In the genomic region with DNA sequence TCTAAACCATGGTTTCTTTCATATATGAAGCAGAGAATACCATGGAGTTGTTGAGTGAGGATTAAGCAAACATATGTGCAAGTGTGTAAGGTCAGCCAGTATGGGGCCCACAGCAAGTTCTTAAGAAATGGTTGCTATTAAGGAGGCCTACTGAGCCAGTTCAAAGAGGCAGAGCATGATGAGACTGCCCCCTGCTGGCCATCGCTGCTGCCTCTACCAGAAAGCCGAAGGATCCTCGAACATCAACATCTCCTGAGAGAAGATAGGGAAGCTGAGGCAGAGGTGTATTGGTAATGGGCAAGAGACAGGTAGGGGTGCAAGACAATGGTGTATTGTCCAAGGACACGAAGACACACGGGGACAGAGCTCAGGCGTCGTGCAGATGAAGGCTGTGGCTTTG, we compare ENCODE assay signal across 9 mouse cellular contexts. TPM values are rescaled to one million over a fixed set of nuclear protein-coding genes. Genes with fewer than 3 reads are reported as not detected.
DNase-seq lines count a peak whose midpoint lies in the region; ATAC-seq and TF ChIP-seq lines count a peak whose summit lies in the region.
"Had no signal": no experiment of that assay in that cellular context is flagged by ENCODE, and none has a peak within 500 bp of the region (broad histone marks: within the 10 kb centered on the region; RNA-seq: fewer than 3 reads in every experiment).

No protein-coding gene starts in this region.

- no peaks in the 10 kb centered on the region; the same call in 1 of the 2 replicates for H3K4me1 ChIP-seq in hindbrain, embryonic 11.5 days (replicated peaks; ENCODE audit: control insufficient read depth, insufficient read depth, low read length)
- peaks cover 16% of the 10 kb centered on the region; the same call in 1 of the 2 replicates for H3K4me1 ChIP-seq in hindbrain, embryonic 12.5 days
- H3K4me1 ChIP-seq in olfactory bulb, adult 2 months (ENCODE audit: control insufficient read depth, insufficient read depth, low read length): peaks cover 6% of the 10 kb centered on the region; the same call in 1 of the 2 replicates
- H3K4me1 ChIP-seq: limb, embryonic 15.5 days had no signal

- peak; percentile 77 for DNase-seq in hindbrain, embryonic 11.5 days (ENCODE audit: low spot score)
- peak; percentile 59 for DNase-seq in ES-CJ7 (ENCODE audit: low read depth, low spot score)
- DNase-seq in cerebellum, adult 18-20 months: peak; percentile 62 to 77
- DNase-seq in frontal cortex, postnatal 25 days (ENCODE audit: low spot score in 2 of 2): peak; percentile 50 to 57
- DNase-seq in left cerebral cortex, adult 11 months (ENCODE audit: low spot score): peak; percentile 30

- no peak overlapping the region for H3K27ac ChIP-seq in hindbrain, embryonic 11.5 days (ENCODE audit: low read depth, low read length)
- H3K27ac ChIP-seq in hindbrain, embryonic 12.5 days: no peak overlapping the region
- H3K27ac ChIP-seq in olfactory bulb, adult 2 months (ENCODE audit: insufficient read depth, low read depth, low read length): no peak overlapping the region
- H3K27ac ChIP-seq: limb, embryonic 15.5 days had no signal

- H3K9me3 ChIP-seq in hindbrain, embryonic 11.5 days (ENCODE audit: control insufficient read depth, low read length): no peaks in the 10 kb centered on the region
- no peaks in the 10 kb centered on the region for H3K9me3 ChIP-seq in hindbrain, embryonic 12.5 days (replicated peaks)
- H3K9me3 ChIP-seq: limb, embryonic 15.5 days had no signal

- no peak for ATAC-seq in hindbrain, embryonic 11.5 days (ENCODE audit: low FRiP score)
- ATAC-seq in hindbrain, embryonic 12.5 days (ENCODE audit: low FRiP score): no peak
- ATAC-seq in monocyte, adult 5-6 weeks (replicated peaks; ENCODE audit: insufficient number of reproducible peaks, low FRiP score, low TSS enrichment, poor library complexity, severe bottlenecking): no peak

- no peak overlapping the region for H3K4me3 ChIP-seq in hindbrain, embryonic 11.5 days (ENCODE audit: low read depth, low read length)
- H3K4me3 ChIP-seq in hindbrain, embryonic 12.5 days: no peak overlapping the region
- no peak overlapping the region for H3K4me3 ChIP-seq in olfactory bulb, adult 2 months (ENCODE audit: insufficient read depth, low read depth, low read length)
- H3K4me3 ChIP-seq: limb, embryonic 15.5 days had no signal

- no peaks in the 10 kb centered on the region for H3K36me3 ChIP-seq in hindbrain, embryonic 11.5 days (ENCODE audit: control insufficient read depth, insufficient read depth, low read length)
- H3K36me3 ChIP-seq in hindbrain, embryonic 12.5 days: no peaks in the 10 kb centered on the region
- H3K36me3 ChIP-seq: limb, embryonic 15.5 days had no signal

- peak; percentile 68; the same call in 1 of the 2 replicates for TF ChIP-seq CTCF in olfactory bulb, adult 2 months (IDR thresholded peaks at IDR 0.05; ENCODE audit: insufficient read depth, low read depth, low read length)

- H3K4me2 ChIP-seq in hindbrain, embryonic 11.5 days (replicated peaks; ENCODE audit: low read depth, low read length): no peak overlapping the region
- H3K4me2 ChIP-seq in hindbrain, embryonic 12.5 days (replicated peaks): no peak overlapping the region
- H3K4me2 ChIP-seq: limb, embryonic 15.5 days had no signal

- H3K27me3 ChIP-seq in hindbrain, embryonic 11.5 days (ENCODE audit: control insufficient read depth, insufficient read depth, low read length): no peaks in the 10 kb centered on the region
- 0 out of 2 replicates have a peak, but pooled peaks cover 3% of the 10 kb centered on the region for H3K27me3 ChIP-seq in hindbrain, embryonic 12.5 days
- H3K27me3 ChIP-seq: limb, embryonic 15.5 days had no signal

- no peak overlapping the region for H3K9ac ChIP-seq in hindbrain, embryonic 11.5 days (ENCODE audit: low read depth, low read length)
- no peak overlapping the region for H3K9ac ChIP-seq in hindbrain, embryonic 12.5 days
- H3K9ac ChIP-seq: limb, embryonic 15.5 days had no signal

- WGBS in hindbrain, embryonic 11.5 days: 30% methylated on average over 7 of the region's 7 CpGs
- WGBS in hindbrain, embryonic 12.5 days: 29% methylated on average over 7 of the region's 7 CpGs
- WGBS in olfactory bulb, adult 2 months: 49% methylated on average over 7 of the region's 7 CpGs

- TF ChIP-seq POLR2A in olfactory bulb, adult 2 months (IDR thresholded peaks at IDR 0.05; ENCODE audit: insufficient read depth, low read depth, low read length): no peak

RNA-seq across cellular contexts. Expression of a gene that starts 12.1 kb away (rescaled TPM):
- polyA plus RNA-seq in hindbrain, embryonic 11.5 days (2014; fragmentation: Nextera tagmentation; extraction: Ambion mirVana): 3.0 and 3.4 TPM in 2 replicates
- 2.4 and 4.1 TPM in 2 replicates for polyA plus RNA-seq in hindbrain, embryonic 12.5 days (2016; fragmentation: Nextera tagmentation; extraction: Ambion mirVana)
- not detected in 2 replicates for polyA plus RNA-seq in olfactory bulb, adult 2 months (2012; ENCODE audit: insufficient read depth, insufficient read length, low replicate concordance, missing spikeins)
- total RNA-seq in monocyte, adult 5-6 weeks (2017): not detected in 3 replicates

RNA-seq across cellular contexts. Expression of a gene that starts 14.5 kb away (rescaled TPM):
- 0.45 and 0.71 TPM in 2 replicates for polyA plus RNA-seq in hindbrain, embryonic 11.5 days (2014; fragmentation: Nextera tagmentation; extraction: Ambion mirVana)
- 1.4 and 4.5 TPM in 2 replicates for polyA plus RNA-seq in hindbrain, embryonic 12.5 days (2016; fragmentation: Nextera tagmentation; extraction: Ambion mirVana)
- polyA plus RNA-seq in olfactory bulb, adult 2 months (2012; ENCODE audit: insufficient read depth, insufficient read length, low replicate concordance, missing spikeins): not detected in 2 replicates
- total RNA-seq in monocyte, adult 5-6 weeks (2017): not detected in 3 replicates

RNA-seq across cellular contexts. Expression of a gene that starts 46.4 kb away (rescaled TPM):
- polyA plus RNA-seq in hindbrain, embryonic 11.5 days (2014; fragmentation: Nextera tagmentation; extraction: Ambion mirVana): 1.4 and 1.8 TPM in 2 replicates
- polyA plus RNA-seq in hindbrain, embryonic 12.5 days (2016; fragmentation: Nextera tagmentation; extraction: Ambion mirVana): 2.0 and 2.6 TPM in 2 replicates
- not detected in 2 replicates for polyA plus RNA-seq in olfactory bulb, adult 2 months (2012; ENCODE audit: insufficient read depth, insufficient read length, low replicate concordance, missing spikeins)
- total RNA-seq in monocyte, adult 5-6 weeks (2017): not detected in 3 replicates
